ENCODE assay signal across 9 mouse cellular contexts in the genomic region with DNA sequence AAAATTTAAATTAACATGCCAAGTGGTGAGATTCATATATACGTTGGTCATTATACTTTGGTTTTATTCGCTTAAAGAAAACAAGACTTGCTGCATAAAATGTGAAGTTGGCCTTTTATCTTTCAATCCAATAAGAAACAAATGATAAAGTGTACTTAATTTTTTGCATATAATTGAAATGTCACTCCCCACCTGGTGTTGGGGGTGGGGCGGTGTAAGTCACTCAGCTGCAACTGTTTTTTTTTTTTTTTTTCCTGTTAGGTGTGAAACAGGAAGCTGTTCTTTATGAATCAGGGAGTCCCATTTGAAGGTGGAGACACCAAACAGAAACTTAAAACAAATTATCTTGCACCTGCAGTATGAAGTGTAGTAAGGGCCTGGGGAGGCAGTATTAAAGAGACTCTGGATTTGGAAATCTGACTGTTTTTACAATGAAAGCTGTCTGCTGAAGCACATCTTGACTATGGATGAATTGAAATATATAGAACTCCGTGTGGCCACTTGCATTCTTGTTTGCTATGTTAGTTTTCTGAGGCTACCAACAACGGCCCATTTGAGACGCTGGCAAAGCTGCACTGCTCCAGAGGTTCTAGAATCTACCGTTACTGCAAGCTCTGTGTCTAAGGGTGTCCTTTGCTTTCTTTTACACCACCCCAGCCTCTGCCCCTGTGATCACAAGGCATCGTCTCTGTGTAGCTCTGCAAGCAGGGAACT. TPM values are rescaled to one million over a fixed set of nuclear protein-coding genes. Genes with fewer than 3 reads are reported as not detected.
DNase-seq lines count a peak whose midpoint lies in the region; ATAC-seq and TF ChIP-seq lines count a peak whose summit lies in the region.
"Had no signal": no experiment of that assay in that cellular context is flagged by ENCODE, and none has a peak within 500 bp of the region (broad histone marks: within the 10 kb centered on the region; RNA-seq: fewer than 3 reads in every experiment).

No protein-coding gene starts in this region.

- no peak for DNase-seq in kidney, postnatal 4 days
- DNase-seq in MEL (ENCODE audit: low read depth, low spot score) = peak; percentile 49
- peak; percentile 54 to 70 for DNase-seq in spleen, adult 2 months (ENCODE audit: low read depth in 1 of 2, low spot score in 2 of 2)
- no peak for DNase-seq in right cerebral cortex, postnatal 10 days (ENCODE audit: low spot score in 2 of 2)
- no peak for DNase-seq in urinary bladder, postnatal 10 days (ENCODE audit: low spot score)
- no peak for DNase-seq in layer of hippocampus, adult 11-12 months (ENCODE audit: low spot score)

- H3K9me3 ChIP-seq in kidney, embryonic 15.5 days (replicated peaks) = no peaks in the 10 kb centered on the region
- no peaks in the 10 kb centered on the region for H3K9me3 ChIP-seq in MEL (replicated peaks; ENCODE audit: insufficient read depth, low read length)
- H3K9me3 ChIP-seq in intestine, postnatal 0 days (ENCODE audit: control insufficient read depth) = no peaks in the 10 kb centered on the region
- H3K9me3 ChIP-seq: forebrain, embryonic 15.5 days had no signal

- no peak for ATAC-seq in kidney, embryonic 15.5 days (replicated peaks; ENCODE audit: low FRiP score)
- ATAC-seq in intestine, postnatal 0 days = no peak
- ATAC-seq: forebrain, embryonic 15.5 days had no signal

- no peak for TF ChIP-seq POLR2A in MEL (IDR thresholded peaks at IDR 0.05; ENCODE audit: control insufficient read depth in 1 of 2, insufficient read depth in 1 of 2, low read depth in 1 of 2, low read length in 2 of 2, poor library complexity in 1 of 2)
- TF ChIP-seq POLR2A in spleen, adult 2 months (IDR thresholded peaks at IDR 0.05; ENCODE audit: low read depth, low read length) = no peak

- peaks cover 45% of the 10 kb centered on the region for H3K79me2 ChIP-seq in MEL (ENCODE audit: control insufficient read depth, insufficient read depth, low read length, poor library complexity)

- H3K36me3 ChIP-seq in kidney, embryonic 15.5 days = no peaks in the 10 kb centered on the region
- H3K36me3 ChIP-seq in MEL (ENCODE audit: control insufficient read depth in 1 of 2, insufficient read depth in 2 of 2, low read length in 2 of 2) = peaks cover 0 to 26% of the 10 kb centered on the region in 2 experiments; a peak in 2 of 4 replicates
- no peaks in the 10 kb centered on the region for H3K36me3 ChIP-seq in intestine, postnatal 0 days (ENCODE audit: control insufficient read depth, insufficient read depth)
- no peaks in the 10 kb centered on the region; the same call in 1 of the 2 replicates for H3K36me3 ChIP-seq in spleen, adult 2 months (ENCODE audit: control insufficient read depth, insufficient read depth, low read length)
- H3K36me3 ChIP-seq: forebrain, embryonic 15.5 days had no signal

- H3K9ac ChIP-seq in kidney, embryonic 15.5 days = no peak overlapping the region
- no peak overlapping the region for H3K9ac ChIP-seq in MEL (ENCODE audit: control insufficient read depth, low read depth, low read length, poor library complexity, severe bottlenecking)
- 0 out of 2 replicates have a peak overlapping the region, but pooled peaks have one; percentile 31 for H3K9ac ChIP-seq in intestine, postnatal 0 days (ENCODE audit: low read depth, low read length)
- H3K9ac ChIP-seq: forebrain, embryonic 15.5 days had no signal

- H3K4me3 ChIP-seq in kidney, embryonic 15.5 days (replicated peaks) = no peak overlapping the region
- peak overlapping the region in 1 of 2 experiments; percentile 96; a peak in 2 of 4 replicates for H3K4me3 ChIP-seq in MEL (ENCODE audit: control insufficient read depth in 1 of 2, insufficient read depth in 1 of 2, low read depth in 2 of 2, low read length in 2 of 2)
- H3K4me3 ChIP-seq in intestine, postnatal 0 days (ENCODE audit: low read depth, low read length) = peak overlapping the region; percentile 11; the same call in 1 of the 2 replicates
- H3K4me3 ChIP-seq in spleen, adult 2 months (ENCODE audit: extremely low read depth, insufficient read depth, insufficient read length) = peak overlapping the region; percentile 40
- H3K4me3 ChIP-seq: forebrain, embryonic 15.5 days had no signal

- H3K27ac ChIP-seq in kidney, embryonic 15.5 days = no peak overlapping the region
- H3K27ac ChIP-seq in MEL (ENCODE audit: control insufficient read depth, low read depth, low read length) = no peak overlapping the region
- peak overlapping the region; percentile 88 for H3K27ac ChIP-seq in intestine, postnatal 0 days (ENCODE audit: low read depth, low read length)
- H3K27ac ChIP-seq in spleen, adult 2 months (ENCODE audit: insufficient read depth, low read length) = peak overlapping the region; percentile 65
- H3K27ac ChIP-seq: forebrain, embryonic 15.5 days had no signal

- TF ChIP-seq RAD21 in MEL (IDR thresholded peaks at IDR 0.05; ENCODE audit: low read depth, low read length) = no peak

- no peak for TF ChIP-seq CTCF in MEL (IDR thresholded peaks at IDR 0.05 in 2 of 3, conservative IDR thresholded peaks at IDR 0.05 in 1 of 3; ENCODE audit: control insufficient read depth in 1 of 3, insufficient read depth in 1 of 3, low read depth in 2 of 3, low read length in 3 of 3, poor library complexity in 1 of 3, severe bottlenecking in 1 of 3)
- no peak for TF ChIP-seq CTCF in intestine, postnatal 0 days (IDR thresholded peaks at IDR 0.05; ENCODE audit: low read depth)
- TF ChIP-seq CTCF in spleen, adult 2 months (IDR thresholded peaks at IDR 0.05; ENCODE audit: extremely low read depth, insufficient read depth, insufficient read length, insufficient replicate concordance) = no peak

- H3K27me3 ChIP-seq in kidney, embryonic 15.5 days = no peaks in the 10 kb centered on the region
- H3K27me3 ChIP-seq in MEL (ENCODE audit: control insufficient read depth in 1 of 2, insufficient read depth in 2 of 2, low read length in 2 of 2) = no peaks in the 10 kb centered on the region
- H3K27me3 ChIP-seq in intestine, postnatal 0 days (replicated peaks; ENCODE audit: control insufficient read depth, insufficient read depth, low read length) = no peaks in the 10 kb centered on the region
- H3K27me3 ChIP-seq in spleen, adult 2 months (ENCODE audit: control insufficient read depth, insufficient read depth, low read length) = no peaks in the 10 kb centered on the region
- H3K27me3 ChIP-seq: forebrain, embryonic 15.5 days had no signal

- TF ChIP-seq EP300 in MEL (IDR thresholded peaks at IDR 0.05; ENCODE audit: low read depth in 1 of 2, low read length in 2 of 2) = peak; percentile 7 to 52; a peak in 3 of 4 replicates

- 72% methylated on average over 8 of the region's 8 CpGs for WGBS in kidney, embryonic 15.5 days
- WGBS in intestine, postnatal 0 days = 60% methylated on average over 8 of the region's 8 CpGs
- WGBS in spleen, adult 2 months = 20% methylated on average over 8 of the region's 8 CpGs

- H3K4me1 ChIP-seq in kidney, embryonic 15.5 days = peaks cover 30% of the 10 kb centered on the region
- H3K4me1 ChIP-seq in MEL (ENCODE audit: control insufficient read depth in 1 of 2, insufficient read depth in 2 of 2, low read length in 2 of 2) = peaks cover 16 to 21% of the 10 kb centered on the region in 2 experiments; a peak in 3 of 4 replicates
- H3K4me1 ChIP-seq in intestine, postnatal 0 days (replicated peaks; ENCODE audit: control insufficient read depth, insufficient read depth, low read length) = peaks cover 6% of the 10 kb centered on the region
- H3K4me1 ChIP-seq in spleen, adult 2 months (ENCODE audit: control insufficient read depth, insufficient read depth, insufficient read length) = peaks cover 26% of the 10 kb centered on the region

- peak overlapping the region; percentile 25 for H3K4me2 ChIP-seq in kidney, embryonic 15.5 days
- peak overlapping the region; percentile 73 for H3K4me2 ChIP-seq in intestine, postnatal 0 days (replicated peaks; ENCODE audit: low read depth)

TF ChIP-seq in MEL, 35 proteins besides CTCF, POLR2A, EP300 and RAD21:
- TF ChIP-seq TCF12 (IDR thresholded peaks at IDR 0.05; ENCODE audit: low read depth, low read length) (peak; percentile 37; the same call in 1 of the 2 replicates), CHD1 (IDR thresholded peaks at IDR 0.05; ENCODE audit: low read depth, low read length) (peak; percentile 89; the same call in 1 of the 2 replicates), MXI1 (IDR thresholded peaks at IDR 0.05; ENCODE audit: low read depth, low read length) (peak; percentile 65), ZNF384 (IDR thresholded peaks at IDR 0.05; ENCODE audit: low read depth, low read length) (peak; percentile 95), MYC (IDR thresholded peaks at IDR 0.05; ENCODE audit: low read depth, low read length) (no peak), KAT2A (conservative IDR thresholded peaks at IDR 0.05; ENCODE audit: low read depth, low read length) (no peak), RCOR1 (IDR thresholded peaks at IDR 0.05; ENCODE audit: low read depth, low read length) (peak; percentile 34; the same call in 1 of the 2 replicates), ELF1 (IDR thresholded peaks at IDR 0.05; ENCODE audit: low read depth, low read length) (no peak), CHD2 (IDR thresholded peaks at IDR 0.05; ENCODE audit: low read length) (no peak), ETS1 (IDR thresholded peaks at IDR 0.05; ENCODE audit: low read depth, low read length) (peak; percentile 84), SIN3A (IDR thresholded peaks at IDR 0.05; ENCODE audit: low read length) (peak; percentile 75; the same call in 1 of the 2 replicates)

RNA-seq across cellular contexts. Expression of gene C1galt1, which starts 2.2 kb away (rescaled TPM):
- 3.0 and 3.1 TPM in 2 replicates for polyA plus RNA-seq in kidney, embryonic 15.5 days (2015; fragmentation: Nextera tagmentation; extraction: Ambion mirVana)
- total RNA-seq in MEL (2012; rRNA removed) = 14.1 and 14.4 TPM in 2 replicates
- polyA plus RNA-seq in MEL (2012; ENCODE audit: insufficient read depth in 1 of 2, insufficient read length in 2 of 2, low read depth in 1 of 2, low replicate concordance in 2 of 2, missing spikeins in 1 of 2) = 10 to 100 TPM in 1 of 2 experiments, not detected in 1; 13.2 TPM
- 8.3 and 8.7 TPM in 2 replicates for polyA plus RNA-seq in intestine, postnatal 0 days (2015; fragmentation: Nextera tagmentation; extraction: Ambion mirVana)
- 3.1 and 3.5 TPM in 2 replicates for polyA plus RNA-seq in spleen, adult 2 months (2012; rRNA removed)

Comparison
In these comparisons a context has a peak if more than half of its experiments do, and no peak if none do; other contexts are left out.
1. H3K27ac ChIP-seq: peak in intestine, postnatal 0 days (single experiment) and spleen, adult 2 months (single experiment); none in kidney, embryonic 15.5 days (single experiment) and MEL (single experiment).
2. DNase-seq: peak in MEL (single experiment) and spleen, adult 2 months (2 of 2); none in kidney, postnatal 4 days (0 of 2), right cerebral cortex, postnatal 10 days (0 of 2), urinary bladder, postnatal 10 days (single experiment) and layer of hippocampus, adult 11-12 months (single experiment).